Mouse (Mus musculus) forebrain, embryonic 16.5 days (tissue): ENCODE results near the gene Gm16253. TPM values are rescaled to one million over a fixed set of nuclear protein-coding genes. Genes with fewer than 3 reads are reported as not detected.

ENCODE experiments used
- ATAC-seq: fragments of 200-750 bp; cut with Nextera tagmentation; 2 replicates; pipeline ENCODE4 v1.8.0; 2017; ENCODE audit warnings: mild to moderate bottlenecking, moderate library complexity
- H3K27ac ChIP-seq: fragments of 300-500 bp; sonication (generic); 2 replicates; pipeline ENCODE4 v1.5.1; 2014; ENCODE audit warnings: low read length, control low read depth
- H3K27me3 ChIP-seq: fragments of 300-500 bp; sonication (generic); replicated peaks from 2 replicates; pipeline ENCODE4 v1.6.1; 2014; ENCODE audit warnings: low read length; ENCODE audit not compliant: control insufficient read depth, insufficient read depth
- H3K36me3 ChIP-seq: fragments of 300-500 bp; sonication (generic); 2 replicates; pipeline ENCODE4 v1.6.1; 2014; ENCODE audit not compliant: control insufficient read depth, insufficient read depth
- H3K4me1 ChIP-seq: fragments of 300-500 bp; sonication (generic); replicated peaks from 2 replicates; pipeline ENCODE4 v1.6.1; 2014; ENCODE audit warnings: low read length; ENCODE audit not compliant: control insufficient read depth, insufficient read depth
- H3K4me2 ChIP-seq: fragments of 300-500 bp; sonication (generic); 2 replicates; pipeline ENCODE4 v1.6.1; 2014; ENCODE audit warnings: mild to moderate bottlenecking, low read length, control low read depth
- H3K4me3 ChIP-seq: fragments of 300-500 bp; sonication (generic); replicated peaks from 2 replicates; pipeline ENCODE4 v1.5.1; 2014; ENCODE audit warnings: mild to moderate bottlenecking, low read length, control low read depth
- H3K9ac ChIP-seq: fragments of 300-500 bp; sonication (generic); replicated peaks from 2 replicates; pipeline ENCODE4 v1.6.1; 2014; ENCODE audit warnings: low read depth, low read length, control low read depth
- H3K9me3 ChIP-seq: fragments of 300-500 bp; sonication (generic); 2 replicates; pipeline ENCODE4 v1.6.1; 2016; ENCODE audit warnings: low read length; ENCODE audit not compliant: control insufficient read depth
- WGBS: fragments of 180-500 bp; shearing (Covaris S2); extraction: QIAGEN DNeasy Blood & Tissue Kit; methylation state at CpG from one replicate; pipeline ENCODE4 v1.1.7; 2014; 5-methylcytosine and 5-hydroxymethylcytosine counted together
- polyA plus RNA-seq: library from polyadenylated mRNA; unstranded; fragments of >200 nt; fragmentation: Nextera tagmentation; extraction: Ambion mirVana; gene quantifications from 2 replicates; pipeline ENCODE4 v1.2.1, GENCODE M21; 2015

The Gm16253 gene
- polyA plus RNA-seq, 1 experiment from 2014 or later, result 1.6 TPM

GRCm38 (mm10) chr3:96577566-96577965 lies 782 bp downstream of the Gm16253 start:
- no peaks in the 10 kb centered on the region for H3K36me3 ChIP-seq
- no peak overlapping the region; the same call in 1 of the 2 replicates for H3K27ac ChIP-seq
- H3K9ac ChIP-seq, result no peak overlapping the region
- no peak overlapping the region for H3K4me3 ChIP-seq
- no peaks in the 10 kb centered on the region for H3K9me3 ChIP-seq
- WGBS, result 84% methylated on average over 4 of the region's 4 CpGs
- H3K4me1 ChIP-seq, result peaks cover 18% of the 10 kb centered on the region
- no peak for ATAC-seq
- no peaks in the 10 kb centered on the region for H3K27me3 ChIP-seq
- no peak overlapping the region for H3K4me2 ChIP-seq

GRCm38 (mm10) chr3:96578561-96579238 lies 1.9 kb downstream of the Gm16253 start:
- ATAC-seq, result no peak
- H3K4me1 ChIP-seq, result peaks cover 18% of the 10 kb centered on the region
- H3K27ac ChIP-seq, result no peak overlapping the region
- no peaks in the 10 kb centered on the region for H3K27me3 ChIP-seq
- no peaks in the 10 kb centered on the region for H3K36me3 ChIP-seq
- 75% methylated on average over 12 of the region's 12 CpGs for WGBS
- H3K4me3 ChIP-seq, result no peak overlapping the region
- H3K4me2 ChIP-seq, result no peak overlapping the region
- H3K9me3 ChIP-seq, result no peaks in the 10 kb centered on the region
- H3K9ac ChIP-seq, result no peak overlapping the region

GRCm38 (mm10) chr3:96579239-96579750 lies 2.5 kb downstream of the Gm16253 start:
- H3K4me2 ChIP-seq, result no peak overlapping the region
- H3K9ac ChIP-seq, result no peak overlapping the region
- 83% methylated on average over 4 of the region's 4 CpGs for WGBS
- no peaks in the 10 kb centered on the region for H3K9me3 ChIP-seq
- no peak overlapping the region for H3K4me3 ChIP-seq
- no peaks in the 10 kb centered on the region for H3K36me3 ChIP-seq
- no peak overlapping the region for H3K27ac ChIP-seq
- no peaks in the 10 kb centered on the region for H3K27me3 ChIP-seq
- ATAC-seq, result no peak
- H3K4me1 ChIP-seq, result peaks cover 18% of the 10 kb centered on the region

- Histone ChIP-seq H3K9me3 (no peaks in the 10 kb centered on the region), H3K27me3 (no peaks in the 10 kb centered on the region), H3K4me1 (peaks cover 18% of the 10 kb centered on the region), H3K27ac (no peak overlapping the region; the same call in 1 of the 2 replicates), H3K4me3 (peak overlapping the region; percentile 40), H3K36me3 (no peaks in the 10 kb centered on the region), H3K4me2 (peak overlapping the region; percentile 65), H3K9ac (peak overlapping the region; percentile 59)
- 12% methylated on average over 16 of the region's 16 CpGs for WGBS
- peak; percentile 90 for ATAC-seq
Observed at GRCm38 (mm10) chr3:96579885-96580454, 3.2 kb downstream of the Gm16253 start.

GRCm38 (mm10) chr3:96581141-96581540 lies 4.4 kb downstream of the Gm16253 start:
- no peaks in the 10 kb centered on the region for H3K27me3 ChIP-seq
- peaks cover 17% of the 10 kb centered on the region for H3K4me1 ChIP-seq
- H3K27ac ChIP-seq, result no peak overlapping the region
- H3K4me2 ChIP-seq, result no peak overlapping the region
- no peak overlapping the region for H3K4me3 ChIP-seq
- no peak overlapping the region for H3K9ac ChIP-seq
- H3K9me3 ChIP-seq, result no peaks in the 10 kb centered on the region
- no peaks in the 10 kb centered on the region for H3K36me3 ChIP-seq
- WGBS, result 45% methylated on average over 6 of the region's 6 CpGs
- ATAC-seq, result no peak

DNA sequence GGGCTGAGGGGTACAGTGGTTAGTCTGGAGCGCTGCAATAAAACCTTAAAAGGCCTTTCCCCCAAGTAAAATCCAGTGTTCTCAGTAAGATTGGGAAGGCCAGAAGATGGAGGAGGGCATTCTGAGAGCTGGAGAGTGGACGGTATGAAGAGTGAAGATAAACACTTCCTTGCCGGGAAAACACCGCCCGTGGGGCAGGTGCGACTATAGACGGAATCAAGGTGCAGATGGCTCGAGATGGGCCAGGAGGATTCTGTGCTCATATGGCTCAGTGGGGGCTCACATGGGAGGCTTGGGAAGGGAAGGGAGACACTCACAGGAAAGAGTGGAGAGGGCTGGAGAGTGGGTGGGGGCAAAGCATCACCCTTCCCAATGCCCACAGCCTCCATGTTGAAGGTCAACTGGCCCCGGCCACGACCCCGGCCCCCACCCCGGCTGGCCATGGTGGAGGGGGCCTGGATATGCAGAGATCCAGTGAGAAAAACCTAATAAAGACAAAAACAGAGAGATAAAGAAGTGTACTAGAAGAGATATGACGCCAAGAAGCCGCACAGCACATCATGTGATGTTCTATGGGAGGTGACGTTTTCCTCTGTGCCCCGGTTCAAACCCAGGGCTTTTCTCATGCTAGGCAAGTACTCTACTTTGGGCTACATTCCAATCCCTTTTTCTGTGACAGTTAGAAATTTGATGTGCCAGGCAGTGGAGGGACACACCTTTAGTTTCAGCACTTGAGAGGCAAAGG lies 5.2 kb downstream of the Gm16253 start:
- H3K4me1 ChIP-seq, result peaks cover 9% of the 10 kb centered on the region
- no peaks in the 10 kb centered on the region for H3K9me3 ChIP-seq
- WGBS, result 85% methylated on average over 16 of the region's 16 CpGs
- H3K27me3 ChIP-seq, result no peaks in the 10 kb centered on the region
- no peaks in the 10 kb centered on the region for H3K36me3 ChIP-seq
- ATAC-seq, result no peak
- H3K27ac ChIP-seq, result no peak overlapping the region
- no peak overlapping the region for H3K9ac ChIP-seq
- H3K4me3 ChIP-seq, result no peak overlapping the region
- H3K4me2 ChIP-seq, result no peak overlapping the region

DNA sequence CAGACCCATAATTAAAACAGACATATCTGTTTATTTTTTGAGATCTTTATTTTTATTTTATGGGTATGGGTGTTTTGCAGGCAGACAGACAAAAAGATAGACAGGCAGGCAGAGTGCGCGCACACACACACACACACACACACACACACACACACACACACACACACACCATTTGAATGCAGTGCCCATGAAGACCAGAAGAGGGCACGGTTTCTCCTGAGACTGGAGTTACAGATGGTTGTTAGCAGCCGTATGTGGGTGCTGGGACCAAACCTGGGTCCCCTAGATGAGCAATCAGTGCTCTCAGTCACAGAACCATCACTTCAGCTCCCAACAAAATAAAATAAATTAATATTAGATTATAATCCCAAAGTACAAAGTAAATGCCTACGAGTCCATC lies 6.6 kb downstream of the Gm16253 start:
- 92% methylated on average over 5 of the region's 5 CpGs for whole genome bisulfite sequencing
- no peak overlapping the region for H3K4me2 ChIP-seq
- no peak overlapping the region for H3K9ac ChIP-seq
- no peak overlapping the region for H3K27ac ChIP-seq
- ATAC-seq, result no peak
- H3K36me3 ChIP-seq, result no peaks in the 10 kb centered on the region
- H3K27me3 ChIP-seq, result no peaks in the 10 kb centered on the region
- no peak overlapping the region for H3K4me3 ChIP-seq
- no peaks in the 10 kb centered on the region for H3K9me3 ChIP-seq
- H3K4me1 ChIP-seq, result peaks cover 5% of the 10 kb centered on the region

DNA sequence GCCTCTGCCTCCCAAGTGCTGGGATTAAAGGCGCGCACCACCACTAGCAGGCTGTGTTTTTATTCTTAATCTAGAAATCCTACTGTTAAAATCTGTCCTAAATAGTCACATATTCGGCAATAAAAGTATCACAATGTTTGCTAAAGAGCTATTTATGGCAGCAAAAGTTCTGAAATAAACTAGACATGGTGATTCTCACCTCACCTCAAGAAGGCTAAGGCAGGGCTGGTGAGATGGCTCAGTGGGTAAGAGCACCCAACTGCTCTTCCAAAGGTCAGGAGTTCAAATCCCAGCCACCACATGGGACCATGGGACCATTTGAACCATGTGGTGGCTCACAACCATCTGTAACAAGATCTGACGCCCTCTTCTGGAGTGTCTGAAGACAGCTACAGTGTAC lies 13.9 kb downstream of the Gm16253 start:
- peaks cover 14% of the 10 kb centered on the region for H3K4me1 ChIP-seq
- H3K4me2 ChIP-seq, result no peak overlapping the region
- H3K4me3 ChIP-seq, result no peak overlapping the region
- no peaks in the 10 kb centered on the region for H3K36me3 ChIP-seq
- 80% methylated on average over 4 of the region's 4 CpGs for WGBS
- no peaks in the 10 kb centered on the region for H3K27me3 ChIP-seq
- no peak for ATAC-seq
- no peaks in the 10 kb centered on the region for H3K9me3 ChIP-seq
- H3K27ac ChIP-seq, result no peak overlapping the region
- no peak overlapping the region for H3K9ac ChIP-seq

DNA sequence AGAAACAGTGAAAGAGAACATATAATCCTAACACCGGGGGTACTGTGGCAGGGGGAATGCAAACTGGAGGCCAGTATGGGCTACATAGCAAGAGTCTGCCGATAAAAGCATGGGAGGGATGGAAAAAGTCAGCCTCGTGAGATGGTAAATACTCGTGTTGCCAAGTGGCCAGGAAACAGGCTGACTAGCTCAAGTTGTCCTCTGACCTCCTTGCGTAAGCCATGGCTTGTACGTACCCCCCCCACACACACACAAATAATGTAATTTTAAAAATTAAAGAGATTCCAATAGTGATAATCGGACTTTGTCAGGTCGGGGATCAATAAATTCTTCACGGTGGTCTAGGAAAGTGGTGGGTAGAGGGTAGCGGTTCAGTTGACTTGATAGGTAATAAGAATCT lies 16.6 kb downstream of the Gm16253 start:
- H3K4me3 ChIP-seq, result peak overlapping the region; percentile 64
- peak overlapping the region; percentile 70 for H3K9ac ChIP-seq
- WGBS, result under 1% methylated on average over 10 of the region's 10 CpGs
- H3K27me3 ChIP-seq, result no peaks in the 10 kb centered on the region
- peak overlapping the region; percentile 75 for H3K27ac ChIP-seq
- H3K4me2 ChIP-seq, result peak overlapping the region; percentile 72
- peaks cover 38% of the 10 kb centered on the region for H3K4me1 ChIP-seq
- H3K9me3 ChIP-seq, result no peaks in the 10 kb centered on the region
- no peaks in the 10 kb centered on the region for H3K36me3 ChIP-seq
- no peak for ATAC-seq
